Mouse (Mus musculus) c-Kit-negative CD71-positive TER-119-positive erythroid progenitor cells, embryonic 14.5 days (primary cell): ENCODE results near the gene Prox2.
"Not testable (repeated sequence)": the region's sequence is repeated elsewhere in the genome, so short reads cannot be mapped to it uniquely, and the experiment has no call there.

ENCODE experiments used
- DNase-seq: peaks from one replicate; pipeline ENCODE4 v3.0.0-alpha.2; 2013; ENCODE audit warnings: low read depth, low spot score

The Prox2 gene

GRCm38 (mm10) chr12:85110698-85111592, at the start of gene Prox2, which contains the start of gene Dlst:
Prox2 (minus strand) TSS chr12:85110759.
Dlst (plus strand) TSS chr12:85110833.
- DNase-seq = peak; percentile 75

GRCm38 (mm10) chr12:85159592-85159991, 49.0 kb upstream of the Prox2 start:
- no peak for DNase-seq

DNA sequence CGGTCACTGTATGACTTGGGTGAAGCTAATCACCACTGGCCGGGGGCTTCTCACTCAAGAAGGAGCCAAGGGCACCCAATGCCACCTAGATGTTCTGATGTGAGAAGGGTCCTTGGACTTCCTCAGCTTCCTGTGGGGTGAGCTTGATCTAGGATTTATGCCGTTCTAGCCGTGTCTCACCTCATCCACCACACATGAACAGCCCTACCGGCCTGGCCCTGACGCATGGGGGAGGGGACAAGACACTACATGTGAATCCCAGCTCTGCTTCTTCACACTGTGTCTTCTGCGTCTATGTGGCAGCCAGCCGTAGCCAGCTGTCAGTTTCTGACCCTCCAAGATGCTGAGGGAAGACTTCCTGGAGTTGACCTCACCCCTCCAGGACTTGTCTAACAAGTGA, 48.2 kb upstream of the Prox2 start:
- no peak for DNase-seq

DNA sequence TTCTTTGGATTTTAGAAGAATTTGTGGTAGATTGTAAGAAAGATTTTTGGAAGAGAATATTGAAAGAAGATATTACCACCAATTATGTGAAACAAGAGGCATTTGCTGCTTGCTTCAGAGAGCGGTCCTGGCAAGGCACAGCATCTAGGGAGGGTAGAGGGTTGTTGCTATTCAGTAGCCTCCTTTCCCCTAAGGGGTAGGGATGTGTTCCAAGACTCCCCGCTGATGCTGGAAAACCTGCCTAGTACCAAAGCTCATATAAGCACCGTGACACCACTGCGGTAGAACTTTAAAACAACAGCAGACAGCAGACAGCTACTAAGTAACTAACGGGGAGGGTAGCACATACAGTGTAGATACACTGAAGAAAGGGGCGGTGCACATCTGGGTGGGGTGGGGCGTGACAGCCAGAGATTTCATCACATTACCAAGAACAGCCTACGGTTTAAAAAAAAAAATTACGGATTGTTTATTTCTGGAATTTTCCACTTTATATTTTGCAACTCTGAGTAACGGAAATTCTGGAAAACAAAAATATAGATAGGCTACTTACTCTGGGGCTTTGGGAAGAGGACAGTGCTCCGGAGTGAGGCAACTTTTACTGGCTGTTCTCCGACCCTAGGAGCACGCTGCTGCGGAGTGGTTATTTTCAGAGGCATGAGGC, 47.4 kb upstream of the Prox2 start:
- DNase-seq = no peak

DNA sequence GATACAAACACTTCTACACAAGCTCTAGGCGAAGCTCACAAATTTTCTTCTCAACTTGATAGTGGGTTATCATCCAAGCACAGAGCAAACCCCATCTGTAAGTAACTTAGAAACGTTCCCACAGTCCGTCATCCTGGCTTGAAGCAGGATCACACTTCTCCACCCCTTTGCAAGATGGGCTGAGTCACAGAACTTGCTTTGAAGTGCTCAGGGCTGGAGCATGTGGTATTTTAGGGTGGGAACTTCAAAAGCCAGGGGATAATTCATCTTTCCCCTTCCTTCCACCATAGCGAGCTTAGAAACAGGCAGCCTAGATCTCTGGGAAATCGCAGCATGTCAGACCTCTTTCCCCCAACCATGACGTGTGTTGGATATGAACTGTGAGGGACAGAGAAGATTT, 45.8 kb upstream of the Prox2 start:
- no peak for DNase-seq

- no peak for DNase-seq
Measured at GRCm38 (mm10) chr12:85153011-85153410, 42.5 kb upstream of the Prox2 start.

DNA sequence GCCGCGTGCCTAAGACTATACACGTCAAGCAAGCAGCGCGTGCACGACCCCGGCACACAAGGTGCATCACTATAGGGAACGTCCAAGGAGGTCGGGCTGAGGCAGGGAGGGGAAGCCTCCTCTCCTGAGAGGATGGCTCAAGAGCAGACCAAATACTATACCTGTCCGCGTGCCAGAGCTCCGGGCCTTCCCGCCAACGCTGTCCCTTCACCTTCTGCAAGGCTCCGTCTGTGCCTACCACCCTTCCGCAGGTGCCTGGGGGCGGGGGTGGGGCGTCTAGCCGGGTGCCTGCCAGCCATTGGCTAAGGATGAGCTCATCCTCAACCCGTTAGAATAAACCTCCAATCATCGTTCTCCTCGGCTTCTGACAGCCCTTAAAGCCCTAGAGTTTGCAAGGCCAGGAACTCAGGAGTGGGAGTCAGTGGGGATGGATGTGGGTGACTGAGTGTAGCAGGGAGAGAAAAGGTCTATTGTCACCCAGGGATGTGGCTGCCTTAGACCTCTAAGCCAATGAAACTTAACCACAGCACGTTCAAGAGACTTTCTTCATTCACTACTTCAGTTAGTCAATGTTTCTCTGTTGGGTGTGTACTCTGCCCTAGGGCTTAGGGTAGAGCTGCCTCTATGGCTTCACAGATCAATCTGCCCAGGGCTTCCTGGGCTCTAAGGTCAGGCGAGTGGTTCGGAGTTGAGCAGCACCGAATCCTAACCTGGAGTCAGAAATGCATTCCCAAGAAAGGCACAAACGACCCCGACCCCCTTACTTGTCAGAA, 40.6 kb upstream of the Prox2 start, which contains the start of gene Rps6kl1:
Rps6kl1 (minus strand) TSS at position 263 of the 773 bp plus-strand sequence.
- no peak for DNase-seq

- DNase-seq = no peak
Measured at GRCm38 (mm10) chr12:85150321-85151001, 39.9 kb upstream of the Prox2 start.

DNA sequence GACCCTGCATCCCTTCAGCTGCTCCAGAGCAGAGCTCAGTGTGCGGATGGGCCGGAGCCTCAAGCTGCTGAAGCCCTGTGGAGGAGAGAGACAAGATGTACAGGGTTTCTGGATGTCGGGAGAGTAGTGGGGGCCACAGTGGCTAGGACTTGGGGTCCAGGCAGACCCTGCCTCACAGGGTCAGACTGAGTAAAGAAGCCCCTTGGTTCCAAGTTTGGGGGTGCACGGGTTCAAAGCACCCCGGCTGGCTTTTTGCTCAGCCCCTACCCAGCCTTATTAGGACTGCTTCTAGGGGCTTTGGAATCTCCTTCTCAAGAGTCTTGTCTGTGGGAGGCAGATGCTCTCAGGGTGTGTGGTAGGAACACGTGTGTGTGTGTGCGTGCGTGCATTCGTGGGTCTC, 36.3 kb upstream of the Prox2 start:
- no peak for DNase-seq

DNA sequence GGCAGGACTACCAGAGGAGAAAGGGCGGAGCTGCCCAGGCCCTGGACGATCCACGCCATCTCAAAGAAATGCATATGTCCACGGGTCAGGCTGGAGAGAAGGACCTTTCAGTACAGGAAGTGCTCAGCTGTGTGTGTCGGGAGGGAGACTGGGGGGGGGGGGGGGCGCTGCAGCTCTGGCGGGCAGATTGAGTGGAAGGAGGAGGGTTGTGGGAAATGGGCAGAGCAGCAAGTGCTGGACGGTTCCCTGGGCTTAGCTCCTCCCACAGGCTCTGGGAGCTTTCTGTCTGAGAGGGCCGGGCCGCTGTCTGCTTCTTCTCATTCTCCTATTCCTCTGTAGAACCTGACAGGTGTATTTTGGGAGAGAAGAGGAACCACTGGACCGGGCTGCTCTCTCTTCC, 35.8 kb upstream of the Prox2 start:
- DNase-seq = no peak

DNA sequence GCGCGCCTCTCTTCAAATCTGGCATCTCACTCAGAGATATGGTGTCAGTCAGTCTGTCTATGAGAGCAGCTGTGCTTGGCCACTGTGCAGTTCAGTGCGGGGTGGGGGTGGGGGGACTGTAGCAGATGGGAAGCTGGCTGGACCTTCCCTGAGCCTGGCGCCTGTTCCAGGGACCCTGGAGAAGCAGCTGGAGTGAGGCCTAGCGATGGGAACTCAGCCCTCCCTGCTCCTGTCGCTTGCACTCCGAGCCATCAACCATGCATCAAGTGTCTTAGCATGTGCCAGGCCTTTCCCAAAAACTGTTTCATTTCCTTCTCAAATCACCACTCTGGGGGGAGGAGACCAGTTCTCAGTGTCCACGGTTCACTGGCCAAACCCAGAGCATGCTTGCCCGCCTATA, 35.1 kb upstream of the Prox2 start:
- no peak for DNase-seq

DNA sequence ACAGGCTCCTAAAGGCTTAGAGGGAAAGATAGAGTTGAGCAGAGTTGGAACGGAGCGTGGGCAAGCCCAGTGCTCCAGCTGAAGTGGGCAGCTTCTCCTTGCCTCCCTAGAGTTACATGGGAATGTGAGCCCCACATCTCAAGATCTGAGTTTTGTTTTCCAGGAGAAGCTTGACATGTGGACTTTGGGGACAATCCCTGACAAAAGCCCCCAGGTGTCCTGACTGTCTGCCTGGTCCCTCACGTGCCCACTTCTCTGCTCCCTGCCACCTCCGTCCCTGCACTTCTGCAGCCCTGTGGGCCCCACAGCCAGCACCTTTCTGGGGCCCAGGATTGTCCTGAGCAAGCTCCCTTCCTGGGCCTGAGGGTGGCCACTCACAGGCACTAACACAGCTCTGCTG, 34.3 kb upstream of the Prox2 start:
- no peak for DNase-seq

DNA sequence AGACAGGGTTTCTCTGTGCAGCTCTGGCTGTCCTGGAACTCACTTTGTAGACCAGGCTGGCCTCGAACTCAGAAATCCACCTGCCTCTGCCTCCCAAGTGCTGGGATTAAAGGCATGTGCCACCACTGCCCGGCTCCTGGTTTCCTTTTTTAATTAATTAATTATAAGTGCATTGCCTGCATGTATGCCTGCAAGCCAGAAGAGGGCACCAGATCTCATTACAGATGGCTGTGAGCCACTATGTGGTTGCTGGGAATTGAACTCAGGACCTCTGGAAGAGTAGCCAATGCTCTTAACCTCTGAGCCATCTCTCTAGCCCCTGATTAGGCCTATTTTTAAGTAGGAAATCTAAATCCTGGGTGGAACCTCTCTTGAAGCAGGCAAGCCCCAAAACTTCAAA, 33.7 kb upstream of the Prox2 start:
- DNase-seq = not testable (repeated sequence)

DNA sequence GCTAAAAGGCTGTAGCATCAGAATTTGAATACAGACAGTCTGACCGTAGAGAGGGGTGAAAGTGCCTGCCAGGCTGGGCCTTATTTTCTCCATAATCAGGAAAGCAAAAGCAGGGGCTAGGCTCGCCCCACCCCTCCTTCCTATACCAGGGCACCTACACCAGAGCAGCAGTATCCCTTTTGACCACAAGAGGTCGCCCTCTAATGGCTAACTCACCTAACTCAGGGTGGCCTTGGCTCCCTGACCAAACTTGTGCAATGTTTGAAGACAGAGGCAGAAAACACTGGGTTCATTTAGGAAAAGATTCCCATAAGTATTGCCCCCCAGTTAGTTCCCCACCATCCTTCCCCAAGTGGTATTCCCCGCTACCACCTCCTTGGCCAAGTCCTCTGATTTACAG, 32.2 kb upstream of the Prox2 start:
- DNase-seq = peak; percentile 52

DNA sequence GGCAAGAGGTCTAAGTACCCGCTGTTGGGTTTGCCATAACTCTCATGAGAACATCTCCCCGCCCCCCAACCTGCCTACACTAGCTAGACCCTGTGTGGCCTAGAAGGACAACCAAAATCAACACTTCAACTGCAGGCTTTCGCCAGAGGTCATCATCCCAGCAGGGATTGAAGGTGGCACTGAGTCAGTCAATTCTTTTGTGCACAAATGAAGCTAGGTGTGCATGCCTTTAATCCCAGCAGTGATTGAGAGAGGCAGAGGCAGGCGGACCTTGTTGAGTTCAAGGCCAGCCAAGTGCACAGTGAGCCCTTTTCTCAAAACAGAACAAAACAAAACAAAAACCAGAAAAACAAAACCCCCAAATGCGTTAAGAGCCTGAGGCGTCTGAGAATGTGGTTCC, 30.5 kb upstream of the Prox2 start:
- DNase-seq = no peak

DNA sequence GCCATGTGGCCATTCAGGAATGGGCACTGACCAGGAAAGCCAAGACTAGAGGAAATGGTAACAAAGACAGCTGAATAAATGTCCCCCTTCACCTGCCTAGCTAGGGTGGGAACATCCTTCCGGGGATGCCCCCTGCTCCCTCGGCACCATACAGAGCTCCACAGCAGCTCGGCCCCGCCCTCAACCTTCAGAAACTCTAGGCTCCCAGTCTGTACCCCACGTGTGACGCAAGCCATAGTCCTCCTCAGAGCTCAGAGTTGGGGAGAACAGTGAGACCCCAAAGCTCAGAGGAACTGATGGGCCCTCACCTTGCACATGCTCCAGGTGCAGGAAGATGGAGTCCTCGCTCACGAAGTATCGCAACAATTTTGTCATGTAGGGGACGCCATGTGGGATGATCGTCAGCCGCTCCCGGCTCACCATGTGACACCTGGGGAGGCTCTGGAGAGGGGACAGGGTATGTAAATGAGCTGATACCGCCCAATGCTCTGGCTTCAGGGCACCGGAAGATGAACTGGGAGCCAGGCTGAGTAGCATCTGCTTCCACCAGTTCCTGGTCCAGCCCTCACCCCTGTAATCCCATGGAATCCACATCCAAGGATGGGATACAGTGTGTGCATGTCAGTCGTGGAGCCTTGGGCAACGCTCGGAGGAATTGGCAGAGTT, 29.6 kb upstream of the Prox2 start:
- no peak for DNase-seq

- DNase-seq = no peak
Measured at GRCm38 (mm10) chr12:85136627-85137026, 26.1 kb upstream of the Prox2 start.

DNA sequence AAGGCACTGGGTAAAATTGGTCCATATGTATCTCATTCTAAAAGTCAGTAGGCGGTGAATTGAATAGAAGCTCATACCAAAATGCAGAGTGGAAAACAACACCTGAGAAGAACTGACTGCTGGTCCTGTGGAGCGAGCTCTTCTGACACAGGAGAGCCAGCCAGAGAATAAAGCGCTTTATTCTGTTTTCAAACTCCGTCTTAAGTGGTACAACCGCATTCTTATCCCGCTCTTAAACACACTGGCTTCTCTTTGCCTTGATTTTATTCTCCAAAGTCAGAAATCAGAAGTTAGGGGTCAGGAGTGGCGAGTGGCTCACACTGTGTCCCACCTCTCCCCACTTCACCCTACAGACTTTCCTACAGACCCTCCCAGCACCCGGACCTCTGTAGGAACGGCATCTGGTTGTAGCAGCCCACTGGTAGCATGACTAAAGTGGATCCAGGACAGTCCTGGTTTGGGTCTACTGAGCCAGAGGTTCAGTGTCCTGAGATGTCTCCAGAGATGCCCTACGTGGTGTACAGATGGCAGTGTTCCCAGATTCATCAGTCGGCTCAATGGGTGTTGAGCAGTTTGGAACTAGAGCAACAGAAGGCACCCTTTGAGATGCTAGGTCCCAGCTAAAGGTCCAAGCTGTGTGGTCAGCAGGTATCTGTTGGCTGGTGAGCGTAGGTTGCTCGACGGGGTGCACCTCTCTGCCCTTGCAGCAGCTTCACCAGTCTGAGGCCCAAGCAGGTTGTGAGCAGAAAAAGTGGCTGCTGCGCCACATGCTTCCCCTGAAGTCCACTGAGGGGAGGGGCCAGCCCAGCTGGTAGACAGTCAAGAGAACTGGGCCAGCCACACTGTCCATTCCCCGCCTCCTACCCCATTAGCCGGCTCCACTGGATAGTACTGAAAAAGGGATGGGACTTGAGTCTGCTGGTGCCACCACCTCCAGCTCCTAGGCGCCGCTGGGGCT, 25.2 kb upstream of the Prox2 start:
- no peak for DNase-seq

DNA sequence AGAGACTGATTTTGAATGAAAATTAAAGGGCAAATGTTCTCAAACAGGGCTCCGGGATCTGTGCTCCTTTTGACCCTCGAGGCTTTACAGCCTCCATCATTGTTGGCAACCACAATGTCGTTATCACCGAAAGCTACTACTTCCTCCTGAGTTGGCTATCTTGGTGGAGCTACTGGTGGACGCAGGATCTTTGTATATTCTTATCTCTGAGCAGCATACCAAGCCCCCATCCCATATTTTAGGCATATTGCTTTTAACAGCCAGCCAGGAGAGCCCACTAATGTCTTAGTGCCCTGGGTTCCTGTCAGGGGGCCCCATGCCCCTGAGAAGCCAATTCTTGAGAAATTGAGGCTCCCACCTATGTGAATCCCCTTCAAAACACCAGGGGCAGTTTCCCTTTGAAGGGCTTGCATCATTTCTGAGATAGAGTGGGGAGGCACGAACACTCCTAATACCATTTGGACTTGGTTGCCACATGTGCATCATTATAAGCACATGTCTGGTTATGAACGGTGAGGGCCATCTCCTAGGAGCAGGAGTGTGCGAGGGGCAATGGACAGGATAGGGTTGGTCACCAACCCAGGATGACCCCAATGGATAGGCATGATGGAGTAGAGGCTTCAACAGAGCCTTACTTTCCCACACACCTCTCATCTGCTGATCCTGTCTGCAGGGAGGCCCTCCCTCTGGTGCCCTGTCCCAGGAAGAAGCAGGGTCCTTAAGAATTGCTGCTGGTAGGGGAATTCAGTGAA, 23.7 kb upstream of the Prox2 start:
- DNase-seq = no peak
